Mouse (Mus musculus) retina, adult 2 months (tissue): ENCODE results near the gene Anapc16.
"Not testable (repeated sequence)": the region's sequence is repeated elsewhere in the genome, so short reads cannot be mapped to it uniquely, and the experiment has no call there.

Source experiments
- DNase-seq: peaks from one replicate; pipeline ENCODE4 v3.0.0-alpha.2; 2012; ENCODE audit warnings: low read depth, low spot score

Gene Anapc16

GRCm38 (mm10) chr10:60001663-60002062, 1.3 kb downstream of the Anapc16 start:
- DNase-seq, result not testable (repeated sequence)

- no peak for DNase-seq
Observed at GRCm38 (mm10) chr10:59999057-59999456, 3.9 kb downstream of the Anapc16 start.

GRCm38 (mm10) chr10:59997591-59997990, 5.3 kb downstream of the Anapc16 start:
- DNase-seq, result peak; percentile 67

DNA sequence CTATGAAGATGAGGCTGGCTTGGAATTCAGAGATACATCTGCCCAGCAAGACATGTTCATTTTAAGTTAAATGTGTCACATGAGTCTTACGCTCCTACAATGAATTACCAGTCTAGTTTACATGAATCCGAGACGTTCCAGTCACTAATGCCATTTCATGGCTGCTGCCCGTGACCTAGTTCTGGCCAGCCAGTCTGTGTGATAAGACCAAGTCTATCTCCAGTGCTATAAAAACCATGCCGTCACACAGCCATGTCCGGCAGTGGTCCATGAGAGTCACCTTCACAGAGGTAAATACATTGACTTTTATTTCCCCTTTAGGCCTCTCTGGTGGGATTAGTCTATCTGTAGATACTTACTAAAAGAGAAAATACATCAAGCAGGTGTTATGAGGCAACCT, 7.0 kb downstream of the Anapc16 start:
- no peak for DNase-seq

DNA sequence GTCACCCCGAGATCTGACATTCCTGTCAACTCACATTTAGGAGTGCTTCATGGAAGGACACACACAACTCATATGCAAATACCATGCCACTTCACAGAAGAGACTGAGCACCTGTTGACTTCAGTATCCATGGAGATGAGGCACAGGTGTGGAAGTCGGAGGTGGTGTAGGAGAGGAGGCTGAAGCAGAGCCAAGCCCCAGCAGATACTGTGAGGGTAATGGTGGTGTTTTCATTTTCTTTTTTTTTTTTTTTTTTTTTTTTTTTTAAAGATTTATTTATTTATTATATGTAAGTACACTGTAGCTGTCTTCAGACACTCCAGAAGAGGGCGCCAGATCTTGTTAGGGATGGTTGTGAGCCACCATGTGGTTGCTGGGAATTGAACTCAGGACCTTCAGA, 9.1 kb downstream of the Anapc16 start:
- not testable (repeated sequence) for DNase-seq

DNA sequence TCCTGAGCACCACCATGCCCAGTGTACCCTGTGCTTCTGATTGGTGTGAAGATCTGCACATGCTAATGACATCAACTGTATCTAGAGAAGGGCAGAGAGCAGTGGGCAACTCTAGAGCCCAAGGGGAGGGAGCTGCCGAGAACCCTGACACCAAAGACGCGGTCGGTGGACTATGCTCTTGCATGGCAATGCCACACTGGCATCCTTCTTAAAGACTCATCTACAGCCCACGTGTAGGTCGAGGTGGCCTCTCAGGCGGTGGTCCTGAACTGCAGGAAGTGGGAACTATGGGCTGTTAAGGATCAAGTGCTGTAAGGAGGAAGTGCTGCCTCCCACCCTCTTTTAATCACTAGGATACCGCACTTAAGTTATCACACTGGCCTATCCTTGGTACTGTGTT, 10.9 kb downstream of the Anapc16 start:
- no peak for DNase-seq

GRCm38 (mm10) chr10:59991262-59991880, 11.6 kb downstream of the Anapc16 start:
- DNase-seq, result no peak

DNA sequence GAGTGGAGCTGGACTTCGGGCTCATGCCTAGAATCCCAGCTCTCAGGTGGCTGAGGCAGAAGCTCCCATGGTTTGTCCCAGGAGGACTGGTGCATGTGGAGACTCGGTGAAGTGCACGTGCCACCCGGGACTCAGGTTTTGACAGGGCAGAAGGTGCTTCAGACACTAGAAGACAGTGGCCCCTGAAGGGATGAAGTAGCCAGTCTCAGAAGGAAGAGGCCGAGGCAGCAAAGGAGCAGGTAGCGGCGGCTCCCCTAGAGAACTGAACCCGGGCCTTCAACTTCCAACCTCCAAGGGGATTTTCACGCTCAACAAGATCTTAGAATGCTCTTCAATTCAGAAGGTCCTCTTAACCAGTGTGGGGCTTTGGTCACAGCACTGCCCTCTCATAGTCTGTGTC, 12.5 kb downstream of the Anapc16 start:
- DNase-seq, result no peak

DNA sequence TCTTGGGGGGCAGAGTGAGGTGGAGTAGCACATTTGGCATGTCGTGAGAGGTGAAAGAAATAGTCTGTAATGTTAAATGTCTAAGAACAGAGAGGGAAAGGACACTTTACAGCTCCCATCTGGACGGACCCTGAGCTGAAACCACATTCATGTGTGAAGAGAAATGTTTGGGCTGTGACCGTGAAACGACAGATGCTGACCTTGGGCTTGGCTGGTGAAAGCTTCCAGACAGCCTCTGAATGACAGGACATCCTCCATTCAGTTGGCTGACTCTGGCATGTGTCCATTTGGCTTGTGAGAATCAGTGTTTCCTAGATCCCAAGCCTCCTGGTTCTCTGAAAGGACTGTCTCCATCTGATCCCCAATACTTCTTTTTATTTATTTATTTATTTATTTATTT, 14.9 kb downstream of the Anapc16 start:
- no peak for DNase-seq

DNA sequence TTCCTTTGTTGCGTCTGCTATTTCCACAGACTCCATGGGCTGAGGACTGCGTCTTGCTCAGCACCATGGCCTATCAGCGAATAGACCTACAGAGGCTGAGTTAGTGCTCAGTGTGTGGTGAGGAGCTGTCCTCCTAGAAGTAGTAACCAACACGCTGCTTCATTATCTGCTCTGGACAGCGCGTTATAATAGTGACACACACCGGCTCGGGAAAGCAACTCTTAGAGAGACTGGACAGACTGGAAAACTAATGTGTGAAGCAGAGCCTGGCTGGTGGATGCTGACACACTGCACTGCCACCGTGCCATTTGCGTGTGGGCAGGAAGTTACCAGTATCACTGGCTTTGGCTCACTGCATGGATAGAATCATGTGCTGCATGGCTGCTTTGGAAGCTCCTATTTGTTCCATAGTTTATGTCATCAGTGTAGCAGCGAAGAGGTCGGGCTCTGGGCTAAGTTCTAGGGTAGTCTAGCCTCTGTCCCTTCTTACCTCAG, 20.5 kb downstream of the Anapc16 start:
- no peak for DNase-seq

GRCm38 (mm10) chr10:59981792-59982191, 21.1 kb downstream of the Anapc16 start:
- no peak for DNase-seq

DNA sequence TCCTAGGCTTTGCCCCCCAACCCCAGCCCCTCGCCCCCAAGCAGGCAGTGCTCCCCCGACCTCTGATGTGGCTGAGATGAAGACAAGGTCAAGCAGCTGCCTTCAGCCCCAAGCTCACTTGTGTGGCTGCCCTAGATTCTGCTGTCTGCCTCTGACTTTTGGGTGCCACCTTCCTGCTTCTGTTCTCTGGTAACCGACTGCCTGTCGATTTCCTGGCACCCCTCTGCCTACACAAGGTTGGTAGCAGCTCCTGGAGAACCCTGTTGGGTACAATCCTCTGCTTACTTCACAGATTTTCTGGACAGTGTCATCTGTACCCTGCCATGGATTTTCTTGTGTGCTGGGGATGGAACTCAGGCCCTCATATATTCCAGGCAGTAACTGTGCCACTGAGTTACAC, 21.6 kb downstream of the Anapc16 start:
- DNase-seq, result no peak

GRCm38 (mm10) chr10:59980815-59981244, 22.1 kb downstream of the Anapc16 start:
- DNase-seq, result no peak

- DNase-seq, result no peak
Observed at GRCm38 (mm10) chr10:59978873-59979743, 23.8 kb downstream of the Anapc16 start.

GRCm38 (mm10) chr10:59978401-59978800, 24.5 kb downstream of the Anapc16 start:
- no peak for DNase-seq

- DNase-seq, result no peak
Observed at GRCm38 (mm10) chr10:59977715-59978343, 25.1 kb downstream of the Anapc16 start.

DNA sequence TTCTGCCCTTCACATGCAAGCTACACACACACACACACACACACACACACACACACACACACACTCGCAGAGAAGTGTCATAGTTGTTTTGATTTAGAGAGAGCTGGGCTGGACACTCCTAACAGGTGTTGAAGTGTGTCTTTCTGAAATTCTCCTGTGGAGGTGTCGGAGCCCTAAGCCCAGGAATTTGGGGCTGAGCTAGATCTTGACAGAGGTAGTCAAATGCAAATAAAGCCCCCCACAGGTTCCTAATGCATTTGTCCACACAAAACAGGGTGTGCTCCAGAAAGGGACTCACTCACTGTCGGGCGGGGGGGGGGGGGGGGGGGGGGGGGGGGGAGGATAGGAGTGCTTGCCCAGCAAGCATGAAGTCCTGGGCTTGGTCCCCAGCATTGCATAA, 25.8 kb downstream of the Anapc16 start:
- DNase-seq, result no peak

- no peak for DNase-seq
Observed at GRCm38 (mm10) chr10:59974786-59975185, 28.1 kb downstream of the Anapc16 start.

- DNase-seq, result no peak
Observed at GRCm38 (mm10) chr10:59974191-59974664, 28.7 kb downstream of the Anapc16 start.

- no peak for DNase-seq
Observed at GRCm38 (mm10) chr10:59973400-59973799, 29.5 kb downstream of the Anapc16 start.

DNA sequence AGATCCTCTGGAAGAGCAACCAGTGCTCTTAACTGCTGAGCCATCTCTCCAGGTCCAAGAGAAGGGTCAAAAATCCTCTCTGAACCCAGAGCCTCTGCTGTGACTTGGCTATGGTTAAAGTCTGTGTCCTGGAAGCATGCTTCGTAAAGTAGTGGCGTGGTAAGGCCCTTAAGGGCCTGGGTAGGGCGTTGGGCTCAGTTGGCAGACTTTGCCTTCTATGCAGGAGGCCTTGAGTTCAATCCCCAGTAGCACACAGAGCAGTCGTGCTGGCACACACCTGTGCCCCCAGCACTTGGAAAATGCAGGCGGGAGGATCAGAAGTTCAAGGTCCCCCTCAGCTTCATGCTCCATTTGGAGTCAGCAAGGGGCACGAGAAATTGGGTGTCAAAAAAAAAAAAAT, 29.9 kb downstream of the Anapc16 start:
- no peak for DNase-seq

GRCm38 (mm10) chr10:59972534-59972933, 30.4 kb downstream of the Anapc16 start:
- no peak for DNase-seq
